Mouse (Mus musculus) megakaryocyte-erythroid progenitor cell, adult 5 weeks (primary cell): ENCODE results near the gene Tmem88b. TPM values are rescaled to one million over a fixed set of nuclear protein-coding genes. Genes with fewer than 3 reads are reported as not detected.

Source experiments
- polyA plus RNA-seq: library from polyadenylated mRNA; stranded (reverse); fragments of >175 nt; gene quantifications from 2 replicates; pipeline ENCODE4 v1.2.3, GENCODE M21; 2012

Gene Tmem88b
- polyA plus RNA-seq = not detected in 2 replicates

GRCm38 (mm10) chr4:155785819-155786218 lies at the start of gene Tmem88b:
Gene Tmem88b, minus strand, starts transcription at chr4:155785874.

DNA sequence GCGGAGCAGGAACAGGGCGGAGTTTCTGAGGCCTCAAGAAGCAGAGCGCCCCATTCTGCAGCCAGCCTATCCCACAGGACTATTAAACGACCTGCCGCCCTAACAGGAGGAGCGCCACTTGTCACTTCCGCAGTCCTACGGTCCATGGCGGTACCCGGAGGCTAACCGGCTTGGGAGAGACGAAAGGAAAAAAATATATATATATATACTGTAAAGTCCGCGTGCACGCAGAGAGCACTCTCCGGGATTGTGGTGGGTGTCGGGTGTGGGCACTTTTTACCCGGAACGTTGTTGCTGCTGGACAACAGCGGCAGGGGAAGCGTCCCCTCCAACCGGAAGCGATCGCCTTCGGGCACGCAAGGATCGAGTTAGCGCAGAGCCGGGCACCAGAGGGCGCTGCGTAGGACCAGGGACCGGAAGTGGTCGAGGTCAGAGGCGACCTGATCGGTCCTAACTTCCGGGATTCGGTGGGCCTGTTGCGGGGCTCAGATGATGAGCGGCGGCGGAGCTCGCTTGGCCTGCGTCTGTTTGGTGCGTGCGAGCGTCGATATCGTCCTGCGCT lies 45.6 kb upstream of the Tmem88b start, which contains the start of gene Aurkaip1:
Gene Aurkaip1 (plus strand): TSS at position 68 of the 562 bp plus-strand sequence.

DNA sequence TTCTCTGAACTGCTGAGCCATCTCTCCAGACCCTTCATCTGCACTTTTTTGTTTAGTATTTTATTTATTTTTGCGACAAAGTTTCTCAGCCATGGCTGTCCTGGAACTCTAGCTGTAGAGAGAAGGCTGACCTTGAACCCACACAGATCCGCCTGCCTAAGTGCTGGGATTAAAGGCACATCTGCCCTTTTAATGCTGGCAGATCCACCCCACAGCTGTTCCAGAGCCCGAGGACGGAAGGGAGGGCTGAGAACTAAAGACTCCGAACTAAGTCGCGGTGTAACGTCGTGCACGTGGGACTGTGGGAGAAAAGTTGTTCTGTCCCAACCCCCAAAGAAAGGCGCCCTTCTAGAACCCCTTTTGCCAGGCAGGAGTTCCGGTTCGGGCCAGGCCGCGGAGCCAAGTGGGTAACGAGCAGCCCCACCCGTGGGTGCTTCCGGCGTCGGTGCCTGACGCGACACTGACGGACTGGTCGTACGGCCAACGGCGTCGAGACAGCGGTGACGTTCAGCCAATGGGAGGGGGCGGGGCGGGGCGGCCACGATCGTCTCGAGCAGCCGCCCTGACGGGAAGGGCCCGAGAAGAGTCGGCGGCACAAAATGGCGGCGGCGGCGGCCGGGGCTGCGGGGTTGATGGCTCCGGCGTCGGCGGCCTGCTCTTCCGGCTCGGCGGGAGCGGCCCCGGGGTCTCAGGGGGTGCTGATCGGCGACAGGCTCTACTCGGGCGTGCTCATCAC lies 26.4 kb upstream of the Tmem88b start, which contains the start of gene Ccnl2:
Gene Ccnl2 (plus strand): TSS at position 561 of the 736 bp plus-strand sequence.

GRCm38 (mm10) chr4:155802741-155803339 lies 17.2 kb upstream of the Tmem88b start, which contains the start of gene Mrpl20:
Gene Mrpl20, plus strand, starts transcription at chr4:155802878.

DNA sequence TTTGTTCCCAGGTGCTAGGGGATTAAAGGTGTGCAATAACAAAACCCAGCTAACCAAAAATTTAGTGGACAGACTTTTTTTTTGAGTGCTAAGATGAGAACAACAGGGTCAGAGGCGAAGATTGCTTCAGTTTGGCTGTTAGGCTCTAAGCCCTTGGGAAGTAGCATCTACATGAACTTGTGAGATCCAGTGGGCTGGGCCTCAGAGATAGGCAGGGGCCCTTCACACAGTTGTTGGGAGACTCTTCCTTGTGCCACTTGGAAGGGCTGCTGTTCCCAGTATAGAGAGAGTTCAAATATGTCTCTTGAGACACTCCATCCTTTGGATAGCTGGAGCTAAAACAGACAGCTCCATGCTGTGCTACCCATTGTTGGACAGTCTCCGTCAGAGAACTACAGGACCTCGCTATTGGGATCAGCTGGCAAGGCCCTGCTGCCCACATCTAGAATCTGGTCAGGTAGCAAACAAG lies 4.4 kb upstream of the Tmem88b start, which contains the start of gene Ankrd65:
Gene Ankrd65 (plus strand): TSS at position 419 of the 469 bp plus-strand sequence.

DNA sequence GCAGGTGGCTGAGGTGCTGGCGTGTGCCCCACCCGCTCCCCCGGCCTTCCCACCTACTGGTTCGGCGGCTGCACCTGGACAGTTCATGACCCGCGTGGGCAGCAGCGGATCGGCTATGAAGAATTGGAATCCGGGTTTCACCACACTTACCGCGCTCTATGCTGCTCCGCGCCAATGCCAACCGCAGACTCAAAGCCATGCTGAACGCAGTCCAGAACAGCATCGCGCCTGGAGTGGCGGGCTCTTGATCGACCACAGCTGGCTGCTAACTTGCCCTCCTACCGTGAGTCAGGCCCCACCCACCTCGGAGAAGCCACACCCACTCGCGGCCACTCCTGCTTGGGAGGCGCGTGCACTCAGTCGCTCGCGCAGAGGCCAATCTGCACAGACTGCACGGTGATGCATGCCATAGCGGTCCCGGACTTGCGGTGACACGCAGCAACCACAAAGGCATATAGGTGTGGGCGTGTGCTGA lies 11.4 kb downstream of the Tmem88b start, which contains the start of gene Vwa1:
Gene Vwa1 (minus strand): TSS at position 419 of the 475 bp plus-strand sequence.

GRCm38 (mm10) chr4:155760613-155761355 lies 24.9 kb downstream of the Tmem88b start, which contains the start of gene Atad3a:
Gene Atad3a, minus strand, starts transcription at chr4:155761093.

DNA sequence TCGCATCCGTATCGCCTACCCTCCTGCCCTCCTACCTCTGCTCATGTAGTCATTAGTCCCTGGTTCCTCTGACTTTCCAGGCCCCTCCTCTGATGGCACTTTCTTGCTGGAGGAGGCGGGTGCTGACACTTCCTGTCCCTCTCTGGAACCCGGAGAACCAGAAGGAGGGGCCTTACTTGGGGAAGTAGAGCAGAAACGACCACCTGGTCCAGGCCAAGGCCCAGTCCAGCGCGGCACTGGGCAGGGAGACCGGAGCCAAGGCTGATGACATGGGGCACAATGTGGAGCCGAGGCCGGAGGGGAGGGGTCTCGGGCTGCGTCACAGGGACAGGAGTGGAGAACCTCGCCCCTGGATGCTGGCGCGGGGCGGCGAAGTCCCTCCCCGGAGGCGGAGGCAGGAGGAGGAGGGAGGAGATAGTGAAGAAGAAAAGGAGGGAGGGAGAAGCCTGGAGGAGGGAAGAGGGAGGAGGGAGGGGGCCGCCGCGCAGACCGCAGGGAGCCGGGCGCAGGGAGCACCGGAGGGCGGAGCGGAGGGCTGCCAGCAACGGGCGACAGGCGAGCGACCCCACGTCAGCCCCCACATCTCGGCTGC lies 51.2 kb downstream of the Tmem88b start, which contains the start of gene Tmem240:
Gene Tmem240 (plus strand): TSS at position 451 of the 592 bp plus-strand sequence.

Other genes starting within 250 kb of the Tmem88b start
- gene Nadk, start 223.5 kb downstream of the Tmem88b start, polyA plus RNA-seq = 86.0 and 90.5 TPM in 2 replicates
- 1.4 and 1.5 TPM in 2 replicates for gene Slc35e2, start 184.5 kb downstream of the Tmem88b start, polyA plus RNA-seq
- 99.3 and 148 TPM in 2 replicates for gene Cdk11b, start 161.0 kb downstream of the Tmem88b start, polyA plus RNA-seq
- not detected in 2 replicates for gene Gm10563, start 140.5 kb downstream of the Tmem88b start, polyA plus RNA-seq
- 1.5 TPM in 2 replicates for gene Mmp23, start 132.5 kb downstream of the Tmem88b start, polyA plus RNA-seq
- 55.6 and 61.6 TPM in 2 replicates for gene Mib2, start 116.7 kb downstream of the Tmem88b start, polyA plus RNA-seq
- gene Fndc10, start 91.5 kb downstream of the Tmem88b start, polyA plus RNA-seq = 5.3 and 7.8 TPM in 2 replicates
- gene Ssu72, start 81.1 kb downstream of the Tmem88b start, polyA plus RNA-seq = 48.9 and 53.6 TPM in 2 replicates
- 0.53 and 1.3 TPM in 2 replicates for gene Tmem240, start 51.1 kb downstream of the Tmem88b start, polyA plus RNA-seq
- gene Atad3a, start 24.8 kb downstream of the Tmem88b start, polyA plus RNA-seq = 56.6 and 80.5 TPM in 2 replicates
- 0.02 and 0.09 TPM in 2 replicates for gene Vwa1, start 11.2 kb downstream of the Tmem88b start, polyA plus RNA-seq
- 0.04 TPM in 1 of 2 replicates, not detected in the other for gene Ankrd65, start 4.6 kb upstream of the Tmem88b start, polyA plus RNA-seq
- 16.8 and 21.1 TPM in 2 replicates for gene Mrpl20, start 17.0 kb upstream of the Tmem88b start, polyA plus RNA-seq
- 31.6 and 49.6 TPM in 2 replicates for gene Ccnl2, start 26.6 kb upstream of the Tmem88b start, polyA plus RNA-seq
- gene Aurkaip1, start 45.4 kb upstream of the Tmem88b start, polyA plus RNA-seq = 234 and 261 TPM in 2 replicates
- 0.96 TPM in 1 of 2 replicates, not detected in the other for gene Mxra8, start 53.8 kb upstream of the Tmem88b start, polyA plus RNA-seq
- gene Dvl1, start 61.5 kb upstream of the Tmem88b start, polyA plus RNA-seq = 103 and 130 TPM in 2 replicates
- gene Tas1r3, start 77.5 kb upstream of the Tmem88b start, polyA plus RNA-seq = 0.14 and 0.22 TPM in 2 replicates
- gene Cptp, start 83.6 kb upstream of the Tmem88b start, polyA plus RNA-seq = 2.0 and 2.1 TPM in 2 replicates
- 14.7 and 15.3 TPM in 2 replicates for gene Ints11, start 83.7 kb upstream of the Tmem88b start, polyA plus RNA-seq
- gene Pusl1, start 105.9 kb upstream of the Tmem88b start, polyA plus RNA-seq = 177 and 183 TPM in 2 replicates
- gene Acap3, start 105.9 kb upstream of the Tmem88b start, polyA plus RNA-seq = 39.0 and 51.7 TPM in 2 replicates
- 133 and 159 TPM in 2 replicates for gene Ube2j2, start 158.0 kb upstream of the Tmem88b start, polyA plus RNA-seq
- gene C1qtnf12, start 176.4 kb upstream of the Tmem88b start, polyA plus RNA-seq = 287 and 293 TPM in 2 replicates
- 4.0 and 5.1 TPM in 2 replicates for gene B3galt6, start 206.8 kb upstream of the Tmem88b start, polyA plus RNA-seq
- 50.9 and 58.4 TPM in 2 replicates for gene Sdf4, start 207.0 kb upstream of the Tmem88b start, polyA plus RNA-seq
- 0.81 and 2.3 TPM in 2 replicates for gene Tnfrsf4, start 228.0 kb upstream of the Tmem88b start, polyA plus RNA-seq
- gene Tnfrsf18, start 240.3 kb upstream of the Tmem88b start, polyA plus RNA-seq = 4.2 and 7.2 TPM in 2 replicates